Mouse (Mus musculus): Measurements from ENCODE around the gene Sun5. TPM values are rescaled to one million over a fixed set of nuclear protein-coding genes. Genes with fewer than 3 reads are reported as not detected.

Gene Sun5
- total RNA-seq (2012; rRNA removed) (0.30 TPM in 1 of 2 replicates, not detected in the other), total RNA-seq (2014; rRNA removed) (not detected in 2 replicates), polyA plus RNA-seq (2012; ENCODE audit: insufficient read length, low read depth) (not detected in 2 replicates)

- peaks cover 76% of the 10 kb centered on the region for H3K27me3 ChIP-seq (replicated peaks)
- H3K79me2 ChIP-seq (replicated peaks; ENCODE audit: control insufficient read depth, extremely low read depth, insufficient read depth, poor library complexity, severe bottlenecking): no peaks in the 10 kb centered on the region
- dilution Hi-C loops (cut with MboI; ENCODE audit: extremely low pct_ligation_motif_present, extremely low pct_unique_long_range_greater_than_20kb, low sequenced_read_pairs) (no loop called here), in situ Hi-C loops (cut with MboI; ENCODE audit: low pct_ligation_motif_present, low pct_unique_long_range_greater_than_20kb, low sequenced_read_pairs) (no loop called here)
- no peak within 1 kb of the TSS for H3K27ac ChIP-seq (ENCODE audit: insufficient read depth, low read depth)
- no peaks in the 10 kb centered on the region for H3K9me3 ChIP-seq (replicated peaks; ENCODE audit: low read length)
- no peak within 1 kb of the TSS for H3K4me2 ChIP-seq (ENCODE audit: insufficient read depth, low read depth, poor library complexity, severe bottlenecking)
- DNase-seq (ENCODE audit: extremely low read depth): no peak
- H3K9ac ChIP-seq (ENCODE audit: insufficient read depth, low read depth): no peak within 1 kb of the TSS
- H3K36me3 ChIP-seq (replicated peaks in 1 of 2; ENCODE audit: control insufficient read depth in 1 of 2, insufficient read depth in 1 of 2, low read length in 1 of 2): no peaks in the 10 kb centered on the region
- no peak for TF ChIP-seq USF1 (IDR thresholded peaks at IDR 0.05; ENCODE audit: low read depth, low read length)
- TF ChIP-seq JUND (conservative IDR thresholded peaks at IDR 0.05; ENCODE audit: low read depth, low read length): no peak
- no peak for TF ChIP-seq ZC3H11A (IDR thresholded peaks at IDR 0.05; ENCODE audit: low read depth, low read length)
- TF ChIP-seq POLR2A (IDR thresholded peaks at IDR 0.05; ENCODE audit: low read depth, low read length): no peak
- TF ChIP-seq ETS1 (conservative IDR thresholded peaks at IDR 0.05; ENCODE audit: low read depth, low read length): no peak
- TF ChIP-seq RCOR1 (conservative IDR thresholded peaks at IDR 0.05; ENCODE audit: low read depth, low read length): no peak
- no peak for TF ChIP-seq TCF12 (IDR thresholded peaks at IDR 0.05; ENCODE audit: low read depth, low read length)
- no peak for TF ChIP-seq SIN3A (IDR thresholded peaks at IDR 0.05; ENCODE audit: low read length)
- no peak for TF ChIP-seq BHLHE40 (IDR thresholded peaks at IDR 0.05; ENCODE audit: low read depth, low read length)
- no peak for TF ChIP-seq CTCF (conservative IDR thresholded peaks at IDR 0.05 in 1 of 2, IDR thresholded peaks at IDR 0.05 in 1 of 2; ENCODE audit: low read depth in 2 of 2, low read length in 2 of 2)
- TF ChIP-seq TBP (conservative IDR thresholded peaks at IDR 0.05; ENCODE audit: low read depth, low read length): no peak
- TF ChIP-seq HCFC1 (IDR thresholded peaks at IDR 0.05; ENCODE audit: low read depth, low read length): no peak
- H3K4me1 ChIP-seq (ENCODE audit: control insufficient read depth in 1 of 2, insufficient read depth in 2 of 2): no peaks in the 10 kb centered on the region
- no peak within 1 kb of the TSS for H3K4me3 ChIP-seq (replicated peaks in 1 of 3; ENCODE audit: low read depth in 2 of 3, low read length in 2 of 3, poor library complexity in 1 of 3)
Measured at GRCm38 (mm10) chr2:153870984-153871383, at the start of gene Sun5. Gene Sun5, minus strand, starts transcription at chr2:153871084.

- Histone ChIP-seq H3K9ac (ENCODE audit: insufficient read depth, low read depth) (no peak within 1 kb of the TSS), H3K27ac (ENCODE audit: insufficient read depth, low read depth) (no peak within 1 kb of the TSS), H3K4me1 (ENCODE audit: control insufficient read depth in 1 of 2, insufficient read depth in 2 of 2) (no peaks in the 10 kb centered on the region), H3K79me2 (replicated peaks; ENCODE audit: control insufficient read depth, extremely low read depth, insufficient read depth, poor library complexity, severe bottlenecking) (no peaks in the 10 kb centered on the region), H3K9me3 (replicated peaks; ENCODE audit: low read length) (no peaks in the 10 kb centered on the region), H3K27me3 (replicated peaks) (peaks cover 98% of the 10 kb centered on the region), H3K4me3 (replicated peaks in 1 of 3; ENCODE audit: low read depth in 2 of 3, low read length in 2 of 3, poor library complexity in 1 of 3) (no peak within 1 kb of the TSS), H3K4me2 (ENCODE audit: insufficient read depth, low read depth, poor library complexity, severe bottlenecking) (no peak within 1 kb of the TSS), H3K36me3 (replicated peaks in 1 of 2; ENCODE audit: control insufficient read depth in 1 of 2, insufficient read depth in 1 of 2, low read length in 1 of 2) (no peaks in the 10 kb centered on the region)
- dilution Hi-C loops (cut with MboI; ENCODE audit: extremely low pct_ligation_motif_present, extremely low pct_unique_long_range_greater_than_20kb, low sequenced_read_pairs): no loop called here
- in situ Hi-C loops (cut with MboI; ENCODE audit: low pct_ligation_motif_present, low pct_unique_long_range_greater_than_20kb, low sequenced_read_pairs): no loop called here
- DNase-seq (ENCODE audit: extremely low read depth): no peak
- no peak for TF ChIP-seq CTCF (conservative IDR thresholded peaks at IDR 0.05 in 1 of 2, IDR thresholded peaks at IDR 0.05 in 1 of 2; ENCODE audit: low read depth in 2 of 2, low read length in 2 of 2)
- no peak for TF ChIP-seq ZNF384 (IDR thresholded peaks at IDR 0.05; ENCODE audit: low read depth, low read length)
- TF ChIP-seq USF2 (conservative IDR thresholded peaks at IDR 0.05; ENCODE audit: low read depth, low read length): no peak
- no peak for TF ChIP-seq ETS1 (conservative IDR thresholded peaks at IDR 0.05; ENCODE audit: low read depth, low read length)
- no peak for TF ChIP-seq BHLHE40 (IDR thresholded peaks at IDR 0.05; ENCODE audit: low read depth, low read length)
- no peak for TF ChIP-seq E2F4 (IDR thresholded peaks at IDR 0.05; ENCODE audit: insufficient replicate concordance, low read depth, low read length)
- no peak for TF ChIP-seq USF1 (IDR thresholded peaks at IDR 0.05; ENCODE audit: low read depth, low read length)
- no peak for TF ChIP-seq CHD1 (IDR thresholded peaks at IDR 0.05; ENCODE audit: low read depth, low read length)
- TF ChIP-seq MYC (IDR thresholded peaks at IDR 0.05; ENCODE audit: low read depth, low read length): no peak
- TF ChIP-seq GABPA (IDR thresholded peaks at IDR 0.05; ENCODE audit: insufficient replicate concordance, low read depth, low read length): no peak
- no peak for TF ChIP-seq EP300 (IDR thresholded peaks at IDR 0.05; ENCODE audit: low read length)
- no peak for TF ChIP-seq RCOR1 (conservative IDR thresholded peaks at IDR 0.05; ENCODE audit: low read depth, low read length)
- no peak for TF ChIP-seq ZMIZ1 (IDR thresholded peaks at IDR 0.05; ENCODE audit: low read depth, low read length)
- TF ChIP-seq MXI1 (IDR thresholded peaks at IDR 0.05; ENCODE audit: low read depth, low read length): no peak
- no peak for TF ChIP-seq ELF1 (IDR thresholded peaks at IDR 0.05; ENCODE audit: low read depth, low read length)
Measured at GRCm38 (mm10) chr2:153917930-153918329, 47.0 kb upstream of the Sun5 start, which contains the start of gene Bpifb3. Gene Bpifb3, plus strand, starts transcription at chr2:153918230.
